In the genomic region with DNA sequence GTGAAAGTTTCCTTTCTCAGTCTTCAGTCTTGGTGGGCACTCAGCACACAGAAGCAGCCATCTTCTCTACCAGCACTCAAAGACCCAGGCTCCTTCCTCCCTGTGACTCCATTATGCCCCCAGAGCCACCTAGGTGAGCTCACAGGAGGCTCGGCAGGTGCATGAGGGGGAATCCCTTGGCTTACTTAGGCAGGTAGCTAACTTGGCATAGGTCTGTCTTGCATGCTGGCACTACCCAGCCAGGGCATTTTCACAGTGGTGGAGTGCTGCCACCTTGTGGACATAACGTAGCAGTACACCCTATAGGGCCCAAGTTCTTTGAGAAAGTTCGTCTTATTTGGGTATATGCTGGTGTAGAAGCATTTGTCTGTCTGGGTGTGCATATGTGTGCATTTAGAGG, we compare ENCODE assay signal across 8 mouse cellular contexts. TPM values are rescaled to one million over a fixed set of nuclear protein-coding genes. Genes with fewer than 3 reads are reported as not detected.
DNase-seq lines count a peak whose midpoint lies in the region; ATAC-seq lines count a peak whose summit lies in the region.
"Had no signal": no experiment of that assay in that cellular context is flagged by ENCODE, and none has a peak within 500 bp of the region (broad histone marks: within the 10 kb centered on the region; RNA-seq: fewer than 3 reads in every experiment).

No protein-coding gene starts in this region.

- no peaks in the 10 kb centered on the region for H3K27me3 ChIP-seq in forebrain, embryonic 11.5 days (ENCODE audit: control insufficient read depth, insufficient read depth, low read length)
- H3K27me3 ChIP-seq in hindbrain, embryonic 12.5 days: no peaks in the 10 kb centered on the region

- peak; percentile 85 for DNase-seq in NIH3T3 (ENCODE audit: low read depth)
- DNase-seq in c-Kit-positive CD71-negative TER-119-negative erythroid progenitor cells, embryonic 14.5 days (ENCODE audit: low read depth): peak; percentile 63
- peak; percentile 80 for DNase-seq in forebrain, embryonic 11.5 days (ENCODE audit: low spot score)
- peak; percentile 75 to 81 for DNase-seq in layer of hippocampus, postnatal 10 days (ENCODE audit: low spot score in 2 of 2)
- peak; percentile 46 for DNase-seq in right cerebral cortex, postnatal 14 days

- WGBS in forebrain, embryonic 11.5 days: 10% methylated on average over 3 of the region's 3 CpGs
- 12% methylated on average over 3 of the region's 3 CpGs for WGBS in hindbrain, embryonic 12.5 days

- no peak overlapping the region for H3K4me3 ChIP-seq in forebrain, embryonic 11.5 days (ENCODE audit: low read depth, low read length)
- H3K4me3 ChIP-seq in hindbrain, embryonic 12.5 days: no peak overlapping the region
- H3K4me3 ChIP-seq: lung, embryonic 15.5 days had no signal

- H3K4me2 ChIP-seq in forebrain, embryonic 11.5 days (ENCODE audit: low read depth, low read length, severe bottlenecking): no peak overlapping the region
- H3K4me2 ChIP-seq in hindbrain, embryonic 12.5 days (replicated peaks): no peak overlapping the region
- H3K4me2 ChIP-seq: lung, embryonic 15.5 days had no signal

- H3K9me3 ChIP-seq in forebrain, embryonic 11.5 days (ENCODE audit: control insufficient read depth, low read length): no peaks in the 10 kb centered on the region
- no peaks in the 10 kb centered on the region for H3K9me3 ChIP-seq in hindbrain, embryonic 12.5 days (replicated peaks)
- H3K9me3 ChIP-seq: lung, embryonic 15.5 days had no signal

- no peak overlapping the region for H3K27ac ChIP-seq in forebrain, embryonic 11.5 days (ENCODE audit: low read depth, low read length)
- no peak overlapping the region for H3K27ac ChIP-seq in hindbrain, embryonic 12.5 days
- H3K27ac ChIP-seq: lung, embryonic 15.5 days had no signal

- ATAC-seq in forebrain, embryonic 11.5 days (replicated peaks; ENCODE audit: low FRiP score): peak; percentile 60; the same call in 1 of the 2 replicates
- ATAC-seq in hindbrain, embryonic 12.5 days (ENCODE audit: low FRiP score): peak; percentile 46; the same call in 1 of the 2 replicates
- peak; percentile 87 for ATAC-seq in megakaryocyte, adult 5-6 weeks (ENCODE audit: poor library complexity, severe bottlenecking)

- H3K9ac ChIP-seq in forebrain, embryonic 11.5 days (ENCODE audit: low read length): no peak overlapping the region
- no peak overlapping the region for H3K9ac ChIP-seq in hindbrain, embryonic 12.5 days
- H3K9ac ChIP-seq: lung, embryonic 15.5 days had no signal

- H3K4me1 ChIP-seq in forebrain, embryonic 11.5 days (replicated peaks; ENCODE audit: control insufficient read depth, insufficient read depth, low read length): no peaks in the 10 kb centered on the region
- no peaks in the 10 kb centered on the region for H3K4me1 ChIP-seq in hindbrain, embryonic 12.5 days
- H3K4me1 ChIP-seq: lung, embryonic 15.5 days had no signal

- no peaks in the 10 kb centered on the region for H3K36me3 ChIP-seq in forebrain, embryonic 11.5 days (ENCODE audit: control insufficient read depth, insufficient read depth, low read length)
- no peaks in the 10 kb centered on the region for H3K36me3 ChIP-seq in hindbrain, embryonic 12.5 days
- H3K36me3 ChIP-seq: lung, embryonic 15.5 days had no signal

RNA-seq across cellular contexts. Expression of a gene that starts 38.8 kb away (rescaled TPM):
- polyA plus RNA-seq in forebrain, embryonic 11.5 days (2014; fragmentation: Nextera tagmentation; extraction: Ambion mirVana): 2.1 and 2.3 TPM in 2 replicates
- polyA plus RNA-seq in hindbrain, embryonic 12.5 days (2016; fragmentation: Nextera tagmentation; extraction: Ambion mirVana): 8.0 and 8.3 TPM in 2 replicates
- 1 to 10 TPM; 8.4 to 9.4 TPM for total RNA-seq in layer of hippocampus, postnatal 10 days (2021)
- not detected in 2 replicates for total RNA-seq in megakaryocyte, adult 5-6 weeks (2015)
- not detected in 2 replicates for total RNA-seq in megakaryocyte, adult 5-6 weeks (2017)

RNA-seq across cellular contexts. Expression of a gene that starts 52.1 kb away (rescaled TPM):
- polyA plus RNA-seq in forebrain, embryonic 11.5 days (2014; fragmentation: Nextera tagmentation; extraction: Ambion mirVana): 7.1 and 8.4 TPM in 2 replicates
- polyA plus RNA-seq in hindbrain, embryonic 12.5 days (2016; fragmentation: Nextera tagmentation; extraction: Ambion mirVana): 10.3 and 16.3 TPM in 2 replicates
- under 1 TPM; 0.22 to 0.71 TPM for total RNA-seq in layer of hippocampus, postnatal 10 days (2021)
- total RNA-seq in megakaryocyte, adult 5-6 weeks (2015): not detected in 2 replicates
- total RNA-seq in megakaryocyte, adult 5-6 weeks (2017): not detected in 2 replicates
- polyA plus RNA-seq: lung, embryonic 15.5 days had no signal

Comparison
In these comparisons a context has a peak if more than half of its experiments do, and no peak if none do; other contexts are left out.
1. RNA of a gene that starts 38.8 kb away (total RNA-seq): 8.4 to 9.4 TPM in layer of hippocampus, postnatal 10 days; not detected in megakaryocyte, adult 5-6 weeks; every median in the first group is over 4 times any median in the second.
2. Peak in every context shown above with its lines, with median percentiles within 50 percentile points of each other: DNase-seq and ATAC-seq.